Mouse (Mus musculus) spleen, postnatal 10 days (tissue): ENCODE measurements around the gene Arhgef3.
A peak's percentile ranks its signal among the peaks of the same experiment; 100 is the strongest.

Experiments
- DNase-seq, 2 experiments: peaks; one replicate each; pipeline ENCODE4 v3.0.0; 2021 to 2022; ENCODE audit warnings: low spot score in 2 of 2

The Arhgef3 gene

DNA sequence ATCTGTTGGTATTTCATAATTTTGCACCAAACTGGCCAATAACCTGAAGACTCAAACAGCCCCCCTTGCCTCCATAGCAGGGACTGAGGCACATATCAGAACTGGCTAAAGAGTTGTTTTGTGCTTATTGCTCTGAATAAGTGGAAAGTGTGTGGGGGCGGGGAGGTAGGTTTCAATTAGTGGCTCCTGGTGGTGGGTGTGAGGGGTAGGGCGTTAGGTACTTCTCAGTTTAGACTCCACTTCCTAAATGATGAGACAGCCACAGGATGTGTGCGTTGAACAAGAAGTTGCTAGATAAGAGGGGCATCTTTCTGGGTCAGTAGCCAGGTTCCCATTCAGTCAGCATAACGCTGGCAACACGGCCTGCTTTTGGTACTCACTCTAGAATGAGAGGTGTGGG, 153.4 kb downstream of the Arhgef3 start:
- peak in 1 of 2 experiments; percentile 17 for DNase-seq

DNA sequence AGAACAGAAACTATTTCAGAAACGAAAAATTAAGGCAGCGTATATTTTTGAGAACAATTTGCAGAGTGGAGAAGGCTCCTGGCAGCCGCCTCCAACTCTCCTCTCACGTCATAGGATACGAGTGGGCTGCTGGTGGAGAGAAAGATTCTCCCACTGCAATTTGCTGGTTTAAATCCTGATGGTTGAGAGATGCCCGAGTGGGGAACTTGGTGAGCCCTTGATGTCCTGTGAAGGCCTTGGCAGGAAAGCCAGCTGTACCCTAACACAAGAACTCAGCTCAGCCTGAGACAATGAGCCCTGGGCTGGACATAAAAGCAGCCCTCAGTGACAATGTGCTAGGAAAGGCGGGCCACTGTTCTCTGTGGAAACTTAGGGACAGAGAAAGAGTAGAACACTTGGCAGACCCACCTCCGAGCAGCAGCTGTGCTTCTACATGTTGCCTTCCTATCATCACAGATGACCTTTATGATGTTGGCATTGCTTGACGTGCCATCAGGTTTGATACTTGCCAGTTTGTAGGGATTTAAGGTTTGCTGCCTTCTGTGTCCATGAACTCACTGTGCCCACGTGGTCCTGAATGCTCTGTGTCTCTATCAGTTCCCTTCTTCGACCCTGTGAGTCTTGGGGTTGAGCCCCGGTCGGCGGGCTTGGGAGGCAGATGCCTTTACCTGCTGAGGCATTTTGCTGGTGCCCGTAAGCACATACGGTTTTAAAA, 154.4 kb downstream of the Arhgef3 start:
- no peak for DNase-seq

- no peak for DNase-seq
Observed at GRCm38 (mm10) chr14:27269836-27270235, 155.1 kb downstream of the Arhgef3 start.

- no peak for DNase-seq
Observed at GRCm38 (mm10) chr14:27270466-27270865, 155.8 kb downstream of the Arhgef3 start.

DNA sequence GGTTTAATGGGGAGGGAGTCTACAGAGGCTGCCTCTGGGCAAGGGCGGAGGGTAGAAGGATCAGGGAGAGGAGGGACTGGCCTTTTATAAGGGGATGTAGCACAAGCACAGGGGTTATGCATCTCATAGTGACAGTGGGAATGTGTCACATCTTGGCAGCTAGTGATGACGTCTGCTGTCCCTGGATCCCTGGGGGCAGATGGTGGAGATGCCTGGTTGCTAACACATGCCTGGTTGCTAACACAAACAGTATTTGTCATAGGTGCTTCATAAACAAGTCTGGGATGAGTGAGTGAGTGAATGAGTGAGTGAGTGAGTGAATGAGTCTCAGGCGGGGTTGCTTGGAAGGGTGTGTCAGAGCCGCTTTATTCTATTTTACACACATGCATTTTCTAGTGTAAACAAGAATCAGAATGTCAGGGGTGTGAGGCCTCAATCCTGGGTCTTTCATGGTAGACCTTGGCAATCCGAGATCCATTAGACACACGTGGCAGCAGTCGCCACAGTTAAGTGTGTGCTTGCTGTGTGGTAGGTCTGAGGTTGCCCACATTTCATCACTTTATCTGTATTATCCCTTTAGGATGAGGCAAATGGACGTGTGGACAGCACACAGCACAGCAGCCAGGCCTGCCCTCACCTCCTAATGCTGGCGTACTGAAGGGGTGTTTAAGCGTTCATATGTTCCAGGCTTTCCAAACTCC, 156.8 kb downstream of the Arhgef3 start:
- DNase-seq, result no peak

GRCm38 (mm10) chr14:27272072-27272834, 157.6 kb downstream of the Arhgef3 start:
- DNase-seq, result no peak

- no peak for DNase-seq
Observed at GRCm38 (mm10) chr14:27272835-27273138, 158.1 kb downstream of the Arhgef3 start.

GRCm38 (mm10) chr14:27273169-27273568, 158.5 kb downstream of the Arhgef3 start:
- no peak for DNase-seq

GRCm38 (mm10) chr14:27277259-27277658, 162.6 kb downstream of the Arhgef3 start:
- DNase-seq, result no peak

GRCm38 (mm10) chr14:27280201-27280890, 165.6 kb downstream of the Arhgef3 start:
- no peak for DNase-seq

DNA sequence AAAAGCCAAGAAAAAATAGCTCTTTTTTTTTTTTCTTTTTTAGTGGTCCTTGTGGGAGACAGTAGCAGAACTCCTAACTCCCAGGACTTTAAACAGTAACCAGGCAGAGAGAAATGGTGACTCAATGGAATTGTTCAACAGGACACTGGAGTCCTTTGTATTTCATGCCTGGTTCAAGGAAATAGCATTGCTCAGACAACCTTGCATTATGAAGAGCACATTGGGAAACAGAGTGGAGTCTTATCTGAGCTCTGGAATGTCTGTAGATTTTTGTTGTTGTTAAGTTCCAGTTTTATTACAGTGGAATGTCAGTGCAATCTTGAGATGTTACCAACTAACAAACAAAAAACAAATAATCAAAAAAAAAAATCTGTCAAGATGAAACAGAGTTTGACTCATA, 169.3 kb downstream of the Arhgef3 start:
- DNase-seq, result no peak

DNA sequence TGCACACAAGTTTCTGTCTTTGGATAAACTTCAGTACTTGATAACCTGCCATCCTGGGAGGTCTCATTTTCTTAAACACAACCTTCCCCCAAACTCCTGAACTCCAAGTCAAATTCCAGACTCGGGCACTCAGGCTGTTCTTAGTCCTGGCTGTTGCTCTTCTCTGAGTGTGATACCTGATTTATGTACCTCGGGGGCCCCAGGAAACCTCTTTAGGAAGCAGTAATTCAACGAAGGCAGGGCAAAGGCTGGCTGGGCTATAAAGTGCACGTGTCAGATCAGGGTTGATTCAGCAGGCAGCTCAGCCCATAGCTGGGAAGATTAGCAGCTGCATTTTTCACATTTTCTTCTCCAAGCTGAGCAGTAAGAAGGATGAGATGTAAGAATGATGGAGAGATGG, 171.5 kb downstream of the Arhgef3 start:
- DNase-seq, result no peak

- no peak for DNase-seq
Observed at GRCm38 (mm10) chr14:27289053-27289452, 174.4 kb downstream of the Arhgef3 start.

- no peak for DNase-seq
Observed at GRCm38 (mm10) chr14:27292101-27292500, 177.4 kb downstream of the Arhgef3 start.

GRCm38 (mm10) chr14:27295821-27296220, 181.1 kb downstream of the Arhgef3 start:
- no peak for DNase-seq

GRCm38 (mm10) chr14:27296987-27297386, 182.3 kb downstream of the Arhgef3 start:
- DNase-seq, result no peak

GRCm38 (mm10) chr14:27298875-27299274, 184.2 kb downstream of the Arhgef3 start:
- no peak for DNase-seq

- no peak for DNase-seq
Observed at GRCm38 (mm10) chr14:27299705-27300104, 185.0 kb downstream of the Arhgef3 start.

DNA sequence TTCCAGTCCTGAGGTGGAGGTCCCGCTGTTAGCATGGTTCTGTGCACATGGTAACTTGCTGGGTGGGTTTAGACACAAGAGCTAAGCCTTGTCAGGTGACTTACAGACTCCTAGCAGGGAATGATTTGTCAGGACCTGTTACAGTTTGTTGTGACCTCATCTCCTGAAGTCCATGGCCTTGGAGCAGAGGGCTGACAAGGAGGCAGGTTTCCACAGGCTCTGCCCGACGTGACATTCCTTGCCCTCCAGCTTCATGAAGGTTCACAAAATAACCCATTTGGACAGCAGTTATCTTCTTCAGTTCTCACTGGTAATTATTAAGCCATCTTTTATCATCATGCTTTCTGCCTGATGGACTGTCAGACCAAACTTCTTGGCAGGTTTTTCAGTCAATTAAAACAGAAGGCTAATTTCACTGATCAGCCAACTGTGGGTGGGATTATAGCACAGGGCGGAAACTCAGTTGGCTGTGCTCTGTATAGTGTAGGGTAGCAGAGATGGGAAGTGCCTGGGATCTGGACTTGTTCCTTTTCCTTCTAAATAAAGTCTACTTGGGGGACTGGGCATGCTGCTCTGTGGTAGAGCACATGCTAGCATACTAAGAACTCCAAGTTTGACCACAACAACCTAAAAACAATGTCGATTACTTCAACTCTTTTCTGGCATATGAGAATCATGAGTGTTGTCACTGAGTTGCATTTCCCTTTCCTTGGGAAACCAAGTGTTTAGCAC, 187.2 kb downstream of the Arhgef3 start:
- DNase-seq, result no peak

DNA sequence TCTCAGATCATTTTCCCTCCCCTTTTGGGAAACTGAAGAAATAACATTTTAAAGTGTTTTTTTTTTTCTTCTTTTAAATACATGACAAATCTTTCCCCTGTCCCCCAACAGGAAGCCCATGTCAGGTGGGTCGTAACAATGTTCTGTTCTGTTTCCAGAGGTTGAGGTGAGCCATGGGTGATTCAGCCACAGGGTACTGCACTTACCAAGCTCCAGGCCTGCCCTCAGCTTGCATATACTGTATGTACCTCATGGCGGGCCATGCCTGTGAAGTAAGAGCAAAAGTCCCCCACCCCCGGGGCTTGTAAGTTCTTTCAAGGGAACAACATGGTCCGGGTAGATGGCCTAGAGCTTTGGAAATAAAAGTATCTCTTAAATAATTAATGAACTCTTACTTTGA, 188.6 kb downstream of the Arhgef3 start:
- no peak for DNase-seq

- no peak for DNase-seq
Observed at GRCm38 (mm10) chr14:27304408-27304807, 189.7 kb downstream of the Arhgef3 start.

- DNase-seq, result no peak
Observed at GRCm38 (mm10) chr14:27308761-27309160, 194.1 kb downstream of the Arhgef3 start.
